Mouse (Mus musculus) thymus, adult 2 months (tissue): Measurements from ENCODE around the gene Sdhb.
A peak's percentile ranks its signal among the peaks of the same experiment; 100 is the strongest.

Source experiments
- CTCF ChIP-seq: fragments of 200-500 bp; IDR thresholded peaks from 2 replicates; pipeline ENCODE4 v1.5.1; 2012; ENCODE audit warnings: mild to moderate bottlenecking, control low read depth, low read length, moderate library complexity, borderline replicate concordance; ENCODE audit not compliant: control insufficient read depth, poor library complexity, insufficient read depth; ENCODE audit errors: extremely low read depth
- POLR2A ChIP-seq: fragments of 200-500 bp; IDR thresholded peaks from 2 replicates; pipeline ENCODE4 v1.6.1; 2012; ENCODE audit warnings: mild to moderate bottlenecking, low read length, control low read depth, moderate library complexity; ENCODE audit not compliant: control insufficient read depth, poor library complexity, insufficient read depth; ENCODE audit errors: extremely low read depth

GRCm38 (mm10) chr4:140986711-140987395 lies 25.9 kb downstream of the Sdhb start, which contains the start of gene Atp13a2:
- peak; percentile 45; the same call in 1 of the 2 replicates for TF ChIP-seq POLR2A
- TF ChIP-seq CTCF: peak; percentile 41; the same call in 1 of the 2 replicates
